Mouse (Mus musculus): ENCODE results near the gene Hoxa6.
A peak's percentile ranks its signal among the peaks of the same experiment; 100 is the strongest.

The Hoxa6 gene

GRCm38 (mm10) chr6:52241001-52241621 lies 32.6 kb upstream of the Hoxa6 start:
- no peak for DNase-seq (ENCODE audit: low read depth, low spot score)

GRCm38 (mm10) chr6:52240389-52241000 lies 32.0 kb upstream of the Hoxa6 start, which contains the start of gene Hoxa10:
Hoxa10 (minus strand) TSS chr6:52240854.
- peak; percentile 95 for DNase-seq (ENCODE audit: low read depth, low spot score)

- DNase-seq (ENCODE audit: low read depth, low spot score), result no peak
These were observed 31.3 kb upstream of the Hoxa6 start for GRCm38 (mm10) chr6:52239625-52240388.

- DNase-seq (ENCODE audit: low read depth, low spot score), result peak; percentile 12
These were observed 30.5 kb upstream of the Hoxa6 start for GRCm38 (mm10) chr6:52238976-52239375.

- DNase-seq (ENCODE audit: low read depth, low spot score), result no peak
These were observed 29.6 kb upstream of the Hoxa6 start for GRCm38 (mm10) chr6:52238155-52238545.

- DNase-seq (ENCODE audit: low read depth, low spot score), result no peak
These were observed 29.0 kb upstream of the Hoxa6 start for GRCm38 (mm10) chr6:52237346-52238154.

- DNase-seq (ENCODE audit: low read depth, low spot score), result no peak
These were observed 28.3 kb upstream of the Hoxa6 start for GRCm38 (mm10) chr6:52236806-52237205.

- no peak for DNase-seq (ENCODE audit: low read depth, low spot score)
These were observed 27.3 kb upstream of the Hoxa6 start for GRCm38 (mm10) chr6:52235866-52236265.

GRCm38 (mm10) chr6:52235267-52235666 lies 26.7 kb upstream of the Hoxa6 start:
- DNase-seq (ENCODE audit: low read depth, low spot score), result no peak

- DNase-seq (ENCODE audit: low read depth, low spot score), result no peak
These were observed 26.1 kb upstream of the Hoxa6 start for GRCm38 (mm10) chr6:52234428-52235140.

- no peak for DNase-seq (ENCODE audit: low read depth, low spot score)
These were observed 25.3 kb upstream of the Hoxa6 start for GRCm38 (mm10) chr6:52233546-52234427.

GRCm38 (mm10) chr6:52232984-52233545 lies 24.5 kb upstream of the Hoxa6 start:
- no peak for DNase-seq (ENCODE audit: low read depth, low spot score)

GRCm38 (mm10) chr6:52232568-52232965 lies 24.0 kb upstream of the Hoxa6 start:
- no peak for DNase-seq (ENCODE audit: low read depth, low spot score)

- DNase-seq (ENCODE audit: low read depth, low spot score), result no peak
These were observed 23.5 kb upstream of the Hoxa6 start for GRCm38 (mm10) chr6:52231885-52232567.

GRCm38 (mm10) chr6:52230516-52231165 lies 22.1 kb upstream of the Hoxa6 start, which contains the start of gene Hoxa9:
Hoxa9 (minus strand) TSS chr6:52231089.
- no peak for DNase-seq (ENCODE audit: low read depth, low spot score)

GRCm38 (mm10) chr6:52229558-52230416 lies 21.3 kb upstream of the Hoxa6 start:
- DNase-seq (ENCODE audit: low read depth, low spot score), result no peak
